Mouse (Mus musculus) layer of hippocampus, adult 8-10 months (tissue): ENCODE measurements at regions not wholly inside any gene's neighbourhood (a gene's known extent, or its start where the extent isn't known, plus 50 kb on each side); places are given as distances from the start of the nearest gene placed in this dataset.

Experiments
- DNase-seq, 2 experiments: peaks; one replicate each; pipeline ENCODE4 v3.0.0; 2022; ENCODE audit warnings: low spot score in 2 of 2

DNA sequence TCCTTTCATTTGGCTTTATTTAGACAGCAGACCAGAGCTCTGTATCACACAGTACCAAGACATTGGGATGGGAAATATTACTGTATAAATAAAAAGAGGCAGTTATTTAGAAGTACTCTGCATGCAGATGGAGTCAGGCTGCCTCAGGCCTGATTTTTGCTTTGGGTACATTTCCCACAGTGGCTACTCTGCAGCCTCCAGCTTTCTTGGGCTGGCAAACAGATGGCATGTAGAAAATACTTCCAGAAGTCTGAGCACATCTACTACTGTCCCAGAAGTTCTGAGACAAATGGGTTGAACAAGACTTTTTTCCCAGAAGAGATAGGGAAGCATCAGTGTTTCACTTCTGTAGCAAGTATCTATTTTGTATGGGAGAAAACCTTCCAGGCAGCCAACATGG is 229.8 kb upstream of the Far2 start:
- DNase-seq, result no peak

DNA sequence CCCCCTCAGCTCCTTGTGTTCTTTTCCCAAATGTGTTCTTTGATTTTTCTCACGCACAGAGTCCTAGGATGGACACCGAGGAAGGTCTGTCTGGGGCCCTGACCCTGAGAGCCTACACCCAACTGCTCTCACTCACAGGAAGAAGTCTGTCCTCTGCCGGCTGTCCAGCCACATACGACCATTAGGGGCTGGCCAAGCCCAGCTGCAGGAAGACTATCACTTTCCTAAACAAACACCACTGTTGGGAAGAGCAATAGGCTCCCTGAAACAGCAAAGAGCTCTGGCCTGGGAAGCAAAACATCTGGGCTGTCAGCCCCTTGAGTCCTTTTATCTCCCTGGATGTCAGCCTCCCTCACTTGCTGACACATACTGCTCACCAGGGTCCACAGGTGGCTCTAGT is 224.8 kb upstream of the Far2 start:
- DNase-seq, result no peak

DNA sequence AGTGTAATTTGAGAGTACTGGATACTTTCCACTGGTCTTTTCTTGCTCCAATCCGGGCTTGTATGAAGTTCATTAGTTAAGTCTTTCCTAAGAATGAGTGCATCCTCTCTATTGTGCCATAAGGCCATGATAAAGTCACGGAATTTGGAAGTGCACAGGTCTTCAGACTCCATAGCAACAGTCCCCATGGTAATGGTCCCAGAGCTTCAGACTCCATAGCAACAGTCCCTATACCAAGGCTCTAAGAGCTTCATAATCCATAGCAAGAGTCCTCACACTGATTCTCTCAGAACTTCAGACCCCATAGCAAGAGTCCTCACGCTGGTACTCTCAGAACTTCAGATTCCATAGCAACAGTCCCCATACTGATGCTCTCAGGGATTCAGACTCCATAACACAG is 214.5 kb upstream of the Far2 start:
- no peak for DNase-seq

DNA sequence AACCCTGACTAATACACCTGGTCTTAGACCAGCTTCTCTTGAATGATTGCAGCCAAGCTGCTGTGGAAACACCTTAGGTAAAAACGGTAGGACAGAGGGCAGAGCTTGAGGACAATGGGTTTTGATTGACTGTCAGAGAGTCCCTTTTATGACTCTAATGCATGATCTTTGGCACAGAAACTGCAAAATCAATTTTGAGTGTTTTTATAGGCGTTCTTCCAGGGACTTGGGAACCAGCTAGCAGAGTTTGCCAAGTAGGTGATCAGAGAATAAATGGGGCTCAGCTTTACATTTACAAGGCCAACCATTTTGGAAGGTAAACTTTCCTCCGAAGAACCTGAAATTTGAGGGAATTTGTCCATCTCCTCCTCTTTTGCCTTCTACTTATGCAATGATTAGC is 213.6 kb upstream of the Far2 start:
- DNase-seq, result no peak

DNA sequence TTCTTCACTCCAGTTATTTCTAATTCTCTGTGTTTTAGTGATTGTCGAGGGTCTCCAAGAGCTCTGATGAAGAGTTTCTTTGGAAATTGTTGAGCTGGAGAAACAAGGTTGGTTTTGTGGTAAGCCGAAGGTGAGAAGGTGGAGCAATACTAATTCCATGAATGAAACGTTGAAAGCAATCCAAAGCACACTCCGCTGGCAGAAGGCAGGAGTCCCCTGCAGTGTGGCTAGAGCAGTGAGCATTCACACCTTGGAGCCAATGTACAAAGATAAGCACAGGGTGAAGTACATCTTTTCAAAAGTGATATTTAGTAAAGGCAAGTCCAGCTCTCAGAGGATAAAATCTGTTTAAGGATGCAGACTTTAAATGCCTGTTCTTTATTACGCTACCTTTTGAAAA is 208.2 kb upstream of the Far2 start:
- DNase-seq, result no peak

DNA sequence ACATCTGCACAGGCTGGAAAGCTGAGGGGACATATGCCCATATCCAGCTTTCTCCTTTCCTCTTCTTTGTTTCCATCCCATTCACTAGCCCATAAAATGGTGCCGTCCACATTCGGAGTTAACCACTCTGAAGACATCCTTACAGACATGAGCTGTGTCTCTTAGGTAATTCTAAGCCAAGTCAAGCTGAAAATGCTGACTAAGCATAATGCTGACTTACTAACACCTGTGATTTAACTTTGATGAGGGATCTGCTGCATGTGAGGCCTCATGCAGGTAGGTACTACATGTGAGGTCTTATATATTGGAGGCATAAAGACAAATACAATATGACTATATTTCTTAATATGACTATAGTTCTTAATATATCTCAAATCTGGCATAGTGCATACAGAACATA is 197.1 kb upstream of the Far2 start:
- no peak for DNase-seq

DNA sequence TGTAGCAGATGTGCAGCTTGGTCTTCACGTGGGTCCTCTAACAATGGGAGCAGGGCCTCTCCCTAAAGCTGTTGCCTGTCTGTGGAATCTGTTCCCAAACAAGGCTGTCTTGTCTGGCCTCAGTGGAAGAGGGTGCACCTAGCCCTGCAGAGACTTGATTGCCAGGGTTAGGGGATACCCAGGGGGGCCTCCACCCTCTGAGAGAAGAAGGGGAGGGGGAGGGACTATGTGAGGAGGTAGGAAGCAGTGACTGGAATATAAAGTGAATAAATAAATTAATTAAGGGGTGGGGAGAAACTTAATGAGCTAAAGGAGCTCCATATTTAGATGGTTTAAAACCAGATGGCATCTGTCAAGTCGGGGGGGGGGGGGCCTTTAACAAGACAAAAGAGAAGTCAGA is 185.9 kb upstream of the Far2 start:
- no peak for DNase-seq

DNA sequence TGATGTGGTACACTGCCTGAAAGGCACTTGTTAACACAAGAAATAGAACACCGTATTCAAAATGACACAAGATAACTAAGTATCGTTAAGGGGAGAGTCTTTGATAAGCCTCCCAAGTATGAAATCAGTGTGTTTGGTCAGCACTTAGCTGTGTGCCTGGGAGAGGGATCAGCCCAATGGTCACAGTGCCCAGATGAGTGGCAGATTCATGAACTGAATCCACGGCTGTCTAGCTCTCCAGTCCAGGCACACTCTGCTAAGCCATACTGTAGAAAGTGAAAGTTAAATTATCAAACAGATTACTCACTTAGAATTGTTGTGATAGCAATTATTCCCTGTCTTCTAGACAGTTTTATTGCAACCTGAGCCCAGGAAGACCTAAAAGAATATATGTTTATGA is 176.0 kb upstream of the Far2 start:
- no peak for DNase-seq

DNA sequence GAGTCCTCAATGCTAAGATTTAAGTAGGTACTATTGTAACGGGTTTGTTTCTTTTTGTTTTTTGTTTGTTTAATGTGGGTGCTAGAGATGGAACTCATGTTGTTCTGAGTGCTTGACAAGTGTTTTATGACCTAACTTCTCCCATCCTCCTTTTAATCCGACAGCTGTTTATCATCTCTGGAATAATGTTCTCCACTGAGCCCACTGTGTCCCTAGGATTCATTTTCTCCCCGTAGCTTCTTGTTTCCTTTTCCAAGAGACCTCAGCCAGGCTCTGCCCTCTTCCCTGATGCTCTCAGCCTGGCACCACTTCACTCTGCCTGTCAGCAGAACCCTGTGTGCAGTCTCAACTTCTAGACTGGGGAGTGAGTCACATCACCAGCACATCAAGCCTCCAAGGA is 173.9 kb upstream of the Far2 start:
- DNase-seq, result no peak

DNA sequence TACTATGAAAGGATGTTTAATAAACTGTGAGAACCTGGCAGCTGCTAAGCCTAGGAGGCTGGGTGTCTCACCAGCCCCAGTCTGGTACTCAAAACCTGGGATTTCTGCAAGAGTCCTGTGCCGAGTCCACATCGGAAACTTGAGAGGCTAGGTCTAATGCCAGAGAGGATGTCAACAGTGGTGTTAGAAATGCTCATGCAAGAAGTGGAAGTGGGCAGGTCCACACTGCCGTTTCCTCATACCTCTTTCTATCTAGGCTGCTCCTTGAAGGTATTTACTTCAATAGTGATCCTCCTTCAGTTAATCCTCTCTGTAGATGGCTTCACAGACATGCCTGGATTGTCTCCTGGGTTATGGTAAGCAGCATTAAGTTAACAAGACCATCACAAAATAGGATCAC is 168.6 kb upstream of the Far2 start:
- DNase-seq, result no peak

DNA sequence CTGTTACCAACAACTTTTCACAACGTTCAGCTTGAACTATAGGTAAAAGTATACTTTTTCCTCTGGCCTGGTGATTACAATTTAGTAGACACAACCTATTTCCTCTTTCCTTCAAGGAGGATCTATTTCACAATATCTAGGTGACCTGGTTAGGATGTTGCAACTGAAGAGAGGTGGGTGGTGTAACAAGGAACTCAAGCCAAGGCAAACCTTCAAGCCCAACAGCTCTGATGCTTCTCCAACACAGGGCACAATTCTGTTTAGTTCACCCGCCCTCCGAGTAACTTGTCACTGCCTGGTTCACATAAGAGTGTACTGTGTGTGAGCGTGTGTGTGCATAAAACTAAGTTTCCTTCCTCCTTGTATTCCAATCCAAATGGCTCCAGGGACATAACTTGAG is 161.2 kb upstream of the Far2 start:
- no peak for DNase-seq

DNA sequence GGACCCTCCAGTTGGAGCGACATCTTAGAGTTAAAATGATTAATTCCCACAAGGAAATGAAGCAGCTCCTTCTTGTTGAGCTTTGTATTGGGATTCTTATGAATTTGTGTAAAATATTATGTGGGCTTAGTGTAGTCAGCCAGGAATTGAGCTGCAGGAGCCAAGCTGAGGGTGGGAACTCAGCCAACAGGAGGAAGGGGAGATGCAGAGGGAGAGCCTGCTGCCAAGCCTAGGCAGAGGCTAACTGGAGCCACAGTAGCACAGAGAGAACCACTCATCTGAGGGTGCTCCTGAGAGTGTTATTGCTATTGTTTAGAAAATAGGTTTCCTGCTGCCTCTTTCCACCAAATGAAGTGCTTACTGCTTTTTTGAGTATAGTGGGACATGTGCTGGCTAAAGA is 127.4 kb upstream of the Far2 start:
- no peak for DNase-seq

DNA sequence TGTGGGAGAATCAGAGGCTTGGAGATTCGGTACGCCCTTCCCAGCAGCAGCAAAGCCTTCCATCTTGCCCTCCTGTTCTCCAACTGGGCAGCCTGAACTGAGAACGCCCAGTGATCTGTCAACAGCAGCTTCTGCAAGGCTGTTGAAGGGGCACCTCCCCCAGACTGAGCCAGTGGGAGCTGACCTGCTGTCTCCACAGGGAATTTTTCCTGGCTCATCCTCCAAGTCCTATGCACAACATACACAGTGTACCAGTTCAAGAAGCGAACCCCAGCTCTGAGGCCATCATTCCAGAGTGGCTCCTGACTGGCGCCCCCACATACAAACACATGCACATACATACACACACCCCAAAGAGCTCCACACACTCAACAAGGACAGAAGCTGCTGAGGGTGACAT is 126.0 kb upstream of the Far2 start:
- DNase-seq, result no peak

DNA sequence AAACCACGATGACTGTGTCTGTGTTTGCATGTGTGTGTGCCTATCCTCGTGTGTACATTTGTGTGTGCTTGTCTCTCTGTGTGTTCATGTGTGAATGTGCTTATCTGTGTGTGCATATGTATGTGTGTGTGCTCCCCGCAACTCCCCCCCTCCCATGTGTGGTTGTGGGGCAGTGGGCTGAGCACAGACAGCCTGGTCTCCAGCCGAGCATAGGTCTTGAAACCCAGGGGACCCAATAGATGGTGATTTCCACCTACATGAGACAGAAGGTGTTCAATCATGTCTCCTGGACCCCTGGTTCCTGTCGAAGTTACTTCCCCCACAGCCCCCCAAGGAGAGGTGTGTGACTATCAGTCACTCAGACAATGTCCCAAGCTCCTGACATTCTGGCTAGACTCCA is 124.6 kb upstream of the Far2 start:
- no peak for DNase-seq

DNA sequence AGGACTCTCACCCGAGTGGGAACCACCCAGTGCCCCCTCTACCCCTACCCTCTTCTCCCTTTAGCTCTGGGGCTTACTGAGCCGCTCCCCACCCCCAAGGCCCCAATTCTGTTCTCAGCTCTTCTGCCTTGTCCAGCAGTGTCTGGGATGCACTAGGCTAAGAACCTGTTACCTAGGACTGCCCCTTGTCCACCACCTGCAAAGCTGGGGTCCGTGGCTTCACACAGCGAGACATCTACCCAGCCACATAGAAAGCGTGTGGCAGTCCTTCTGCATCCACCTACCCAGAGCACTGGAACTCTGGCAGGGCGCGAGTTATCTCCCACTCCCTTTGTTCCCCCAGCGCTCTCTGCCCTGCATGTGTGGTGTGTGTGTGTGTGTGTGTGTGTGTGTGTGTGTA is 123.8 kb upstream of the Far2 start:
- DNase-seq, result no peak

DNA sequence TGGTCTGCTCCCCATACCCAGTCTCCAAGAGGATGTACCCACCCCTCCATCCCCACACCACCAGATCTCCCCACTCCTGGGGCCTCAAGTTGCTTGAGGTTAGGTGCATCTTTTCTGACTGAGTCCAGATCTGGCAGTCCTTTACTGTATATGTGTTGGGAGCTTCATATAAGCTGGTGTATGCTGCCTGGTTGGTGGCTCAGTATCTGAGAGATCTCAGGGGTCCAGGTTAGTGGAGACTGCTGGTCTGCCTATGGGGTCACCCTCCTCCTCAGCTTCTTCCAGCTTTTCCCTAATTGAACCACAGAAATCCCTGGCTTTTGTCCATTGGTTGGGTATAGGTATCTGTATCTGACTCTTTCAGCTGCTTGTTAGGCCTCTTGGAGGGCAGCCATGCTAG is 118.1 kb upstream of the Far2 start:
- DNase-seq, result no peak

DNA sequence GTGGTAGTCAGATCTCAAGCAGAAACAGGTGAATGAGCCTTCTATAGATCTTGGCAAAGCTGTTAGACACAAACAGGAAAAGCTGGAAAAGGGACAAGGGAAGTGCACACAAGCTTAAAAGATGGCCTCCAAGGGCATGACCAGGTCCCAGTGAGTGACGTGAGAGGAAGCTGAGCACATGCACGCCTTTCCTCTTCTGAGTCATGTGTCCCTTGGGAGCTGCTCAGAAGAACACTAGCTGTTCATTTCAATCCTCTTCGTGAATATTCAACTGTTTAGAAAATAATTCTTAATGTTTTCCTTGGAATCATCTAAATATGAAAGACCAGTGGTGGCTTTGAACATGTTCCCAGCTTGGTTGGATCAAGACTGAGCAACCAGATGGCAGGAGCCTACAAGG is 103.0 kb upstream of the Far2 start:
- no peak for DNase-seq

DNA sequence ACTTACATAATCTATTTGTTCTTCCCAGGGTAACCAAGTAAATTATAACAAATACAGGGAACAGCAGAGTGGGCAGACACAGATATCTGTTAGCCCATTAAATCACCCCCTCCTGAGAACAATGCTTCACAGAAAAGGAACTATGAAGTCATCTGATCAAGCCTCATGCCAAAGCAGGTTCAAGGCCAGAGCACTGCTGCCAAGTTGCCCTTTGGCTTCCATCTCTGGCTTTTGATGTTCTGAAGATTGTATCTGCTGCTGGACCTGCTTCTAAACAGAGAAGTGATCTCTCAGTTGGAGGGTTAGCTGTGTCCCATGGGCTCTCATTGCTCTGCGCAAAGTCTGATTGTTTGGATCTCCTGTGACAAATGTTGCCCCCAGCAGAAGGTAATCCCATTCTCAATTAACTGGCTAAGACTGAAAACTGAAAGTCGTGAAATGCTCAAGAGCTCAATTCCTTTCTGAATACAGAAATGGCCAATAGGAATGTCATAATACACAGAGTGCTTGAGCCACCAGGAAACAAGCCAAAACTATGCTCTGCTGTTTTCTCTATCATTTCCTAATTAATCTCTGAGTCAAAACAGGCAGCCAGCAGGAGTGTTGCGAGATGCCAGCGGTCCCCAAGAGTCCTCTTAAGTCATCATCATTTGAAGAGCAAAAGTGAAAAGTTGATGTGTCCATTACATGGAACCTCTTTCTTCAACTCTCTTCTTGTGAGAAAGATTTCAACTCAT is 102.0 kb upstream of the Far2 start:
- no peak for DNase-seq

DNA sequence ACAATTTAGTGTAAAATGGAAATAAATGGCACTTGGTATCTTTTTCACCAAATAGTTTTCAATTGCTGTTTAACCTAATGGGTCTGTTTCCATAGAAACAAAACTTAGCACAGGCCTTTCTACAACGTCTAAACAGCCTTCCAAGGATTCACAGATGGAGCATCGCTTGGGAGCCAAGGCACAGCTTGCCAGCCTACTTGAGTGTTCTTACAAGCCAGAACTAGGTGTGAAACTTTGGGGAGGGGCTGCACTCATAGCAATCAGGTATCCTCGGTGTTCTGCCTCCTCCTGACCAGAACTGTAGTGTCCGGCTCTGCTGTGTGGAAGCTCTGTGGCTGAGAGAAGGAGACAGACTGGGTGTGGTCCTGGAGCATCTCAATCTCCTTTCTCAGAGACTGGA is 99.1 kb upstream of the Far2 start:
- peak; percentile 52 to 63 for DNase-seq

DNA sequence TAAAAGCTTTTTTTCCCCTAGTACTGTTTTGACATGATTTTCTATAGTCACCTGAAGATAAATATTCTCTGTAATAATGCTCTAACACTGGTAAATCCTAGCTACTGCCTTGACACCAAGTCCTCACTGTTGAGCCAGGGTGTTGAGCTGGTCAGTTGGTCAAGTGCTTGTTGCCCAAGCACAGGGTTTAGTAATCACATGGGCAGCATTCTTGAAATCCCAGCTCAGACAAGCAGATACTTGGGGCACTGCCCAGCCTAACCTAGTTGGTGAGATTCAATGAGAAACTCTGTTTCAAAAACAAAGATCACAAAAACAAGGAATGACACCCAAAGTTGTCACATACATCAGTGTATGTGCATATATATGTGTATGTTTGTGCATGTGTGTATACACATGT is 95.4 kb upstream of the Far2 start:
- DNase-seq, result no peak

DNA sequence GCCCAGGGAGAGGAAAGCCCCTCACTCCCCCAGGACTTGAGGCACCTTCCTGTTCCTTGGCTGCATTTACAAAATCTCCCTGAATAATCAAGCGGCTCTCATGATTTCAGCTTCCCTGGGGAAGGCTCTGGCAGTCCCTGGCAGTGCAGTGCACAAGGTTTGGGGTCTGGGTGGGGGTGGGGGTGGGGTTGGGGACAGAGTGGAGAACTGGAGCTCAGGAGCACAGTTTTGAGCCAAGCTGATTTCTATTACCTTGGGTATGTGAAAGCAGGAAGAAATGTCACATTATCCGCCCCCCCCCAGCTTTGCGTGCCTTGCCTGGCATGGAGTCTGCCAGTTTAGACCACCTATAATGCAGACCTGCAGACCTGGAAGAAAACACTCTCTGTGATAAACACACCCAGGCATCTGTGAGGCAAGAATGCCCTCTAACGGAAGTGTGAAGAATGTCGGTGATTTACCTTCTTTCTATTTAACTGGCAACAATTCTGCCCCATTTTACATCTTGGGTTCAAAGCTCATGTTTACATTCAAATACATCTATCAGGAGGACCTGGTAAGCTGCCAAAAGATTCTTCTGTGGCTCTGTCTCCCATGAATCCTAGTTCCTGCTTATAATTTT is 93.9 kb upstream of the Far2 start:
- DNase-seq, result no peak

DNA sequence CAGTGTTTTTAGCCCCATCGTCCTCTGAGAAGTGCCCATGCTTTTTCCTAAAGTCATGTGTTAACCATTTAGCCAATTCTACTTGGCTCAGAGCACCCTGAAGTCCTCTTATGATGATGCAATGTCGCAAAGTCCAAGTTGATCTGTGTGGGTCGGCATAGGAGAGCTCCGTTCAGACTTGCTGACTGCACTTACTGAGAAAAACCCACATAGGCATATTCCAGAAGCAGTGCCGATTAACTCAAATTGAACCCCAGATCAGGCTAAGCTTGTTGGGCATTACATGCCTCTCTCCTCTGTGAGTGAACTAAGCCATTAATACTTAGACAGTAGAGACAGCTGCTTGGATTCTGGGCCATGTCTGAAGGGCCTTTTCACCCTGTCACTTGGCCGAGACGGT is 93.3 kb upstream of the Far2 start:
- no peak for DNase-seq

DNA sequence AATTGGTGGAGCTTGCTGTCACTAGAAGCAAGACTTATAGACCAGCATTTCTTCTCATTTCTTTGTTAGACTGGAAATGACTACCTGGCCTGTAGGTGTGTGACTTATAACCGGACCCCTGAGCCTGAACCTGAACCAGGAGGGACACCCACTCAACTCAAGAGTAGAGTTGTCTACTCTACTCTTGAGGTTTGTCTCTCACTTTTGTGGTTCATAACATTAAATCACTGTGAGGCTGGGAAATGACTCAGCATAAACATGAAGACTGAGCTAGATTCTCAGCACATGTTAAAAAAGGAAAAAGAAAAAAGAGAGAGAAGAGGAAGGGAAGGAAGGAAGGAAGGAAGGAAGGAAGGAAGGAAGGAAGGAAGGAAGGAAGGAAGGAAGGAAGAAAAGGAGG is 92.8 kb upstream of the Far2 start:
- no peak for DNase-seq
